Mouse (Mus musculus) layer of hippocampus, postnatal 36 days (tissue): ENCODE results near the gene Abhd14b. TPM values are rescaled to one million over a fixed set of nuclear protein-coding genes. Genes with fewer than 3 reads are reported as not detected.
"Not testable (repeated sequence)": the region's sequence is repeated elsewhere in the genome, so short reads cannot be mapped to it uniquely, and the experiment has no call there.

Source experiments
- DNase-seq, 2 experiments: peaks; one replicate each; pipeline ENCODE4 v3.0.0; 2022
- total RNA-seq, 2 experiments: library from RNA; stranded (reverse); gene quantifications; 2 replicates each; pipeline ENCODE4 v1.2.3; 2021

Abhd14b gene
- total RNA-seq, 2 experiments from 2014 or later: 11.3 to 11.9 TPM

- no peak for DNase-seq
Measured at GRCm38 (mm10) chr9:106477649-106478048, 30.4 kb downstream of the Abhd14b start.

GRCm38 (mm10) chr9:106478101-106478500, 30.8 kb downstream of the Abhd14b start:
- no peak for DNase-seq

- no peak for DNase-seq
Measured at GRCm38 (mm10) chr9:106480541-106480940, 33.3 kb downstream of the Abhd14b start.

- DNase-seq: no peak
Measured at GRCm38 (mm10) chr9:106481075-106481474, 33.8 kb downstream of the Abhd14b start.

GRCm38 (mm10) chr9:106481676-106482075, 34.4 kb downstream of the Abhd14b start:
- no peak for DNase-seq

GRCm38 (mm10) chr9:106482578-106483115, 35.4 kb downstream of the Abhd14b start:
- DNase-seq: no peak

- DNase-seq: no peak
Measured at GRCm38 (mm10) chr9:106483136-106483535, 35.9 kb downstream of the Abhd14b start.

- DNase-seq: no peak
Measured at GRCm38 (mm10) chr9:106483606-106484005, 36.3 kb downstream of the Abhd14b start.

GRCm38 (mm10) chr9:106485076-106485475, 37.8 kb downstream of the Abhd14b start:
- no peak for DNase-seq

GRCm38 (mm10) chr9:106487602-106488001, 40.3 kb downstream of the Abhd14b start:
- DNase-seq: not testable (repeated sequence)

GRCm38 (mm10) chr9:106499667-106500066, 52.4 kb downstream of the Abhd14b start, which contains the start of gene Iqcf1:
TSS of gene Iqcf1 (plus strand) at chr9:106499967.
- DNase-seq: no peak

- DNase-seq: no peak
Measured at GRCm38 (mm10) chr9:106501846-106502245, 54.6 kb downstream of the Abhd14b start.

Other genes starting within 250 kb of the Abhd14b start
- 10 to 100 TPM; 16.0 to 20.8 TPM for gene Ppm1m, start 247.7 kb upstream of the Abhd14b start, total RNA-seq
- gene Twf2, start 244.4 kb upstream of the Abhd14b start, total RNA-seq: 10 to 100 TPM; 52.1 to 57.5 TPM
- gene Tlr9, start 224.9 kb upstream of the Abhd14b start, total RNA-seq: 1 to 10 TPM in 1 of 2 experiments, under 1 TPM in 1; 0.97 to 1.6 TPM
- gene Alas1, start 198.8 kb upstream of the Abhd14b start, total RNA-seq: 100 to 1,000 TPM; 138 to 142 TPM
- gene Poc1a, start 166.4 kb upstream of the Abhd14b start, total RNA-seq: 10 to 100 TPM; 10.6 to 12.2 TPM
- gene Dusp7, start 78.8 kb upstream of the Abhd14b start, total RNA-seq: 10 to 100 TPM; 86.0 to 88.6 TPM
- gene Rpl29, start 18.0 kb upstream of the Abhd14b start, total RNA-seq: 100 to 1,000 TPM; 265 to 274 TPM
- gene Acy1, start 9.1 kb upstream of the Abhd14b start, total RNA-seq: 10 to 100 TPM; 11.3 to 15.5 TPM
- gene Abhd14a, start 219 bp downstream of the Abhd14b start, total RNA-seq: 10 to 100 TPM; 38.5 to 41.0 TPM
- gene Pcbp4, start 5.8 kb downstream of the Abhd14b start, total RNA-seq: 100 to 1,000 TPM; 175 to 176 TPM
- gene Gpr62, start 18.5 kb downstream of the Abhd14b start, total RNA-seq: 10 to 100 TPM in 1 of 2 experiments, 1 to 10 TPM in 1; 9.2 to 10.4 TPM
- gene Rrp9, start 28.5 kb downstream of the Abhd14b start, total RNA-seq: 10 to 100 TPM; 35.0 to 38.1 TPM
- gene Parp3, start 29.5 kb downstream of the Abhd14b start, total RNA-seq: 1 to 10 TPM; 3.1 to 3.2 TPM
- not detected for gene Iqcf1, start 52.5 kb downstream of the Abhd14b start, total RNA-seq
- gene Iqcf5, start 67.1 kb downstream of the Abhd14b start, total RNA-seq: not detected
- gene Iqcf3, start 114.2 kb downstream of the Abhd14b start, total RNA-seq: not detected
- gene Iqcf4, start 123.5 kb downstream of the Abhd14b start, total RNA-seq: not detected
- not detected for gene Iqcf6, start 179.1 kb downstream of the Abhd14b start, total RNA-seq
- gene Grm2, start 208.6 kb downstream of the Abhd14b start, total RNA-seq: 10 to 100 TPM; 64.9 to 80.7 TPM
- 10 to 100 TPM; 90.6 to 95.8 TPM for gene Tex264, start 238.5 kb downstream of the Abhd14b start, total RNA-seq